Mouse (Mus musculus) stomach, postnatal 0 days (tissue): ENCODE measurements around the gene Celf2.

ENCODE experiments used
- CTCF ChIP-seq: IDR thresholded peaks from 2 replicates; pipeline ENCODE4 v1.5.1; 2016; ENCODE audit warnings: antibody characterized with exemption, low read depth, mild to moderate bottlenecking, moderate library complexity
- EP300 ChIP-seq: optimal IDR thresholded peaks from 2 replicates; pipeline ENCODE3; 2016; ENCODE audit warnings: antibody characterized with exemption

DNA sequence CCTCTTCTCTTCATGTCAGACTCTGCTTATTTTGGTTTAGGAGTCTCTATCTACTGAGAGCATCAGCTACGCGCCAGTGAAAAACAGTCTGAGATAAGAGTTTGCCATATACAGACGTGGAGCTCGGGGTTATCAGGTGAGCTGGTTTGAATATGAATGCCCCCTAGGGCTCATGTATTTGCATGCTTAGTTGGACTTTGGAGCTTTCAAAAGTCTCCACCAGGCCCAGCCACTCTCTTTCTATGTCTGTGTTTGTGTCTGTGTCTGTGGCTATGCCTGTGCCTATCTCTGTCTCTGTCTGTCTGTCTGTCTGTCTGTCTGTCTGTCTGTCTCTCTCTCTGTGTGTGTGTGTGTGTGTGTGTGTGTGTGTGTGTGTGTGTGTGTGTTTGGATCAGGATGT lies 272.1 kb downstream of the Celf2 start:
- TF ChIP-seq CTCF (no peak), EP300 (no peak)
